ENCODE assay signal across 19 mouse cellular contexts in the genomic region with DNA sequence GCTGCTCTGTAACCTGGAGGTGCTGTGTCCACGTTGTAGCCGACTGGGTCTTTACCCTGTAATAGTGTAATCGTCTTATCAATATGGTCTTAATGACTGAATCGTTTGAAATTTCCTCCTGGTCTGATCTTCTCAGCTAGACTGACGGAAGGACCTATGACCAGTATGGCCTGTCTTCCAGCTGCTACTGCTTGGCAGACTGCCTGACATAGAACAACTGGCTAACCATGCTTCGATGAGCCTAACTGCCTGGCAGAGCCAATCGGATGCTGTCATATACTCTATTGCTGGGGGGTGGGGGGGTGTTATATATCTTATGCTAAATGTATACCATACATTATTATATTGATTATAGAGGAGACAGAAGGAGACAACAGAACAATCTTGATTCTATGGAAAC. TPM values are rescaled to one million over a fixed set of nuclear protein-coding genes. Genes with fewer than 3 reads are reported as not detected.
DNase-seq lines count a peak whose midpoint lies in the region; ATAC-seq and TF ChIP-seq lines count a peak whose summit lies in the region.
"Had no signal": no experiment of that assay in that cellular context is flagged by ENCODE, and none has a peak within 500 bp of the region (broad histone marks: within the 10 kb centered on the region; RNA-seq: fewer than 3 reads in every experiment).

No protein-coding gene starts in this region.

- ATAC-seq in lung, postnatal 0 days = 0 out of 2 replicates have a peak, but pooled peaks have one; percentile 21
- ATAC-seq: CD4-positive, CD25-positive, alpha-beta regulatory T cell, adult 4 months; forebrain, embryonic 15.5 days had no signal

- H3K4me1 ChIP-seq in lung, postnatal 0 days (ENCODE audit: insufficient read depth, low read depth, low read length) = no peaks in the 10 kb centered on the region; the same call in 1 of the 2 replicates
- H3K4me1 ChIP-seq: embryonic facial prominence, embryonic 12.5 days; forebrain, embryonic 15.5 days; hindbrain, embryonic 12.5 days had no signal

- intact Hi-C loops in heart, postnatal 10 days (cut with DNase I) = loop anchor here (10.0 kb wide), 1 partner anchor 571 kb away; no protein-coding TSS in a partner anchor

- TF ChIP-seq CTCF in lung, postnatal 0 days (IDR thresholded peaks at IDR 0.05) = no peak

- H3K27ac ChIP-seq in lung, postnatal 0 days (ENCODE audit: low read length) = no peak overlapping the region
- H3K27ac ChIP-seq: embryonic facial prominence, embryonic 12.5 days; forebrain, embryonic 15.5 days; hindbrain, embryonic 12.5 days had no signal

- no peak overlapping the region for H3K4me3 ChIP-seq in lung, postnatal 0 days (ENCODE audit: low read depth, low read length)
- H3K4me3 ChIP-seq: embryonic facial prominence, embryonic 12.5 days; forebrain, embryonic 15.5 days; heart, embryonic 12.5 days; hindbrain, embryonic 12.5 days had no signal

- H3K36me3 ChIP-seq in lung, postnatal 0 days (ENCODE audit: insufficient read depth, low read length) = no peaks in the 10 kb centered on the region
- H3K36me3 ChIP-seq: embryonic facial prominence, embryonic 12.5 days; forebrain, embryonic 15.5 days; G1E; heart, embryonic 12.5 days; hindbrain, embryonic 12.5 days had no signal

- no peaks in the 10 kb centered on the region for H3K9me3 ChIP-seq in lung, postnatal 0 days (ENCODE audit: low read length)
- H3K9me3 ChIP-seq: embryonic facial prominence, embryonic 12.5 days; forebrain, embryonic 15.5 days; hindbrain, embryonic 12.5 days had no signal

- H3K27me3 ChIP-seq in lung, postnatal 0 days (replicated peaks; ENCODE audit: insufficient read depth, low read length) = no peaks in the 10 kb centered on the region
- H3K27me3 ChIP-seq: embryonic facial prominence, embryonic 12.5 days; forebrain, embryonic 15.5 days; heart, embryonic 12.5 days; hindbrain, embryonic 12.5 days had no signal

- WGBS in lung, postnatal 0 days = 61% methylated on average over 7 of the region's 7 CpGs

- no peak overlapping the region for H3K4me2 ChIP-seq in lung, postnatal 0 days (replicated peaks; ENCODE audit: low read depth, low read length)
- H3K4me2 ChIP-seq: embryonic facial prominence, embryonic 12.5 days; forebrain, embryonic 15.5 days; heart, embryonic 12.5 days; hindbrain, embryonic 12.5 days had no signal

- H3K9ac ChIP-seq in lung, postnatal 0 days (replicated peaks; ENCODE audit: low read depth) = no peak overlapping the region
- H3K9ac ChIP-seq: embryonic facial prominence, embryonic 12.5 days; forebrain, embryonic 15.5 days; heart, embryonic 12.5 days; hindbrain, embryonic 12.5 days had no signal

- no peak for TF ChIP-seq EP300 in lung, postnatal 0 days (IDR thresholded peaks at IDR 0.05)

- peak; percentile 66 for DNase-seq in heart, adult 11 months
- DNase-seq in heart, postnatal 10 days = no peak
- peak; percentile 60 to 63 for DNase-seq in kidney, postnatal 4 days
- no peak for DNase-seq in kidney, adult 11 months
- DNase-seq in lung, postnatal 0 days (ENCODE audit: low spot score) = no peak
- no peak for DNase-seq in lung, postnatal 25 days (ENCODE audit: low spot score)
- DNase-seq in right cerebral cortex, postnatal 25 days = no peak
- DNase-seq: adrenal gland, postnatal 14 days; B cell, adult 2 months; cerebellum, adult 11-12 months; cerebellum, adult 9-10 months; cerebellum, postnatal 25 days; heart, postnatal 36 days had no signal

RNA-seq across cellular contexts. Expression of gene H2afz, which starts 8.2 kb away (rescaled TPM):
- total RNA-seq in heart, postnatal 10 days (2021) = 100 to 1,000 TPM; 153 to 154 TPM
- 577 and 614 TPM in 2 replicates for polyA plus RNA-seq in lung, postnatal 0 days (2015; fragmentation: Nextera tagmentation; extraction: Ambion mirVana)

RNA-seq across cellular contexts. Expression of gene Dnajb14, which starts 11.4 kb away (rescaled TPM):
- total RNA-seq in heart, postnatal 10 days (2021) = 10 to 100 TPM; 12.1 to 12.8 TPM
- 10.0 and 12.4 TPM in 2 replicates for polyA plus RNA-seq in lung, postnatal 0 days (2015; fragmentation: Nextera tagmentation; extraction: Ambion mirVana)

Comparison
In these comparisons a context has a peak if more than half of its experiments do, and no peak if none do; other contexts are left out.
1. DNase-seq: peak in heart, adult 11 months (single experiment) and kidney, postnatal 4 days (2 of 2); none in heart, postnatal 10 days (0 of 2), kidney, adult 11 months (single experiment), lung, postnatal 0 days (single experiment), lung, postnatal 25 days (single experiment) and right cerebral cortex, postnatal 25 days (single experiment).